Mouse (Mus musculus) CH12.LX (cell line): Measurements from ENCODE around the gene Slc5a11.

Source experiments
- CTCF ChIP-seq, 2 experiments: IDR thresholded peaks in 1 of 2; conservative IDR thresholded peaks in 1 of 2; 2 replicates each; pipeline ENCODE4 v1.5.1; 2011 to 2012; ENCODE audit warnings: low read depth in 2 of 2, low read length in 2 of 2, improper control_type of control experiment in 1 of 2, inconsistent platforms in 1 of 2, mild to moderate bottlenecking in 1 of 2, moderate library complexity in 1 of 2
- ELF1 ChIP-seq: IDR thresholded peaks from 2 replicates; pipeline ENCODE4 v1.6.1; 2014; ENCODE audit warnings: low read depth, mild to moderate bottlenecking, inconsistent platforms, low read length, improper control_type of control experiment
- EP300 ChIP-seq: IDR thresholded peaks from 2 replicates; pipeline ENCODE4 v1.6.1; 2011; ENCODE audit warnings: low read length, improper control_type of control experiment
- MAFK ChIP-seq: IDR thresholded peaks from 2 replicates; pipeline ENCODE4 v1.6.1; 2011; ENCODE audit warnings: low read length, improper control_type of control experiment; ENCODE audit not compliant: insufficient replicate concordance
- MAX ChIP-seq: IDR thresholded peaks from 2 replicates; pipeline ENCODE4 v1.6.1; 2011; ENCODE audit warnings: low read length, improper control_type of control experiment
- MYC ChIP-seq: IDR thresholded peaks from 2 replicates; pipeline ENCODE4 v1.6.1; 2011; ENCODE audit warnings: low read depth, mild to moderate bottlenecking, improper control_type of control experiment, low read length
- POLR2A ChIP-seq: IDR thresholded peaks from 2 replicates; pipeline ENCODE4 v1.6.1; 2011; ENCODE audit warnings: low read depth, mild to moderate bottlenecking, improper control_type of control experiment, low read length
- SIN3A ChIP-seq: IDR thresholded peaks from 2 replicates; pipeline ENCODE4 v1.6.1; 2012; ENCODE audit warnings: low read length, improper control_type of control experiment, inconsistent platforms
- TCF12 ChIP-seq: IDR thresholded peaks from 2 replicates; pipeline ENCODE4 v1.6.1; 2014; ENCODE audit warnings: low read depth, mild to moderate bottlenecking, inconsistent platforms, low read length, improper control_type of control experiment
- ZC3H11A ChIP-seq: IDR thresholded peaks from 2 replicates; pipeline ENCODE4 v1.6.1; 2012; ENCODE audit warnings: low read depth, mild to moderate bottlenecking, inconsistent platforms, low read length, improper control_type of control experiment
- ZKSCAN1 ChIP-seq: IDR thresholded peaks from 2 replicates; pipeline ENCODE4 v1.6.1; 2012; ENCODE audit warnings: low read depth, inconsistent platforms, low read length, improper control_type of control experiment, borderline replicate concordance

DNA sequence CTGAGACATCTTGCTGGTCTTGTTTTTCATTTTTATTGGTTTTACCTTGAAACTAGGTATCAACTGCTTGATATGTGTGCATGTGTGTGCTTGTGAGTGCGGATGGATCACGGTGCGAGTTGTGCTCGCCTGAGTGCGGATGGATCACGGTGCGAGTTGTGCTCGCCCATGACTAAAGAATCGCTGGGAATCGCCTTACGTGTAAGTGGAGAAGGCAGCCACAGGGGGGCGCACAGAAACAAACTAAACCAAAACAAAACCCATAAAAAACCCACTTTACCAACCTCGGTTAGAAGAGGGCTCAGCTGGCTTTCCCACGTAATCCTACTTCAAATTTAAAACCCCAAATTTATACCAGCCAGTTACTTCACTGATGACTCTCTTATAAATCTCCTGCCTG, 9.3 kb upstream of the Slc5a11 start:
- TF ChIP-seq CTCF (conservative IDR thresholded peaks at IDR 0.05 in 1 of 2, IDR thresholded peaks at IDR 0.05 in 1 of 2; ENCODE audit: low read depth in 2 of 2, low read length in 2 of 2), result peak; percentile 20 to 78; a peak in 2 of 4 replicates
- TF ChIP-seq POLR2A, result no peak
- TF ChIP-seq MYC, result no peak
- no peak for TF ChIP-seq MAFK
- no peak for TF ChIP-seq EP300
- TF ChIP-seq ZC3H11A, result peak; percentile 57
- TF ChIP-seq SIN3A, result no peak
- no peak for TF ChIP-seq MAX
- no peak for TF ChIP-seq ELF1
- no peak for TF ChIP-seq ZKSCAN1
- no peak for TF ChIP-seq TCF12
